ENCODE assay signal across 11 mouse cellular contexts in the genomic region with DNA sequence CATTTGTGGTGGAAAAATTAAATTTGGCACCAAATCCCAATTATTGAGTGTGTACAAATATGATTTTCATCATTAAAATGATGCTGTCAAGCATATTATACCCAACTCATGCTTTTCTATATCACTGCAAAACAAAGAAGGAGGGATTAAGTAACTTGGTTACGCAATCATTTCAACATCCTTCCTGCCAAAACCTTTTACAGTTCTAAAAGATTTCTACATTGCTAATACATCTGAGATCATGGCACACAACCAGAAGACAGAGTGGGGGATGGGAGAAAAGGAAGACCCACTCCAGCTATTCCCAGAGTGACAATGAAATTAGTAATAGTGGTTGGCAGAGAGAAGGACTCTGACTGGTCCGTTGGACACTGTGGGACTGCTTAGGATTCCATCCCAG.
"Had no signal": no experiment of that assay in that cellular context is flagged by ENCODE, and none has a peak within 500 bp of the region (broad histone marks: within the 10 kb centered on the region; RNA-seq: fewer than 3 reads in every experiment).

No protein-coding gene starts in this region.

- DNase-seq: kidney, adult 8-10 months; kidney, postnatal 25 days; right cerebral cortex, postnatal 14 days; thymus, adult 2 months; thymus, postnatal 25 days had no signal

- ATAC-seq: intestine, postnatal 0 days; midbrain, embryonic 13.5 days had no signal

- H3K4me2 ChIP-seq: limb, embryonic 15.5 days; midbrain, embryonic 13.5 days; neural tube, embryonic 12.5 days; stomach, embryonic 15.5 days had no signal

- H3K4me3 ChIP-seq: limb, embryonic 15.5 days; midbrain, embryonic 13.5 days; neural tube, embryonic 12.5 days; stomach, embryonic 15.5 days had no signal

- H3K9me3 ChIP-seq: limb, embryonic 15.5 days; midbrain, embryonic 13.5 days; neural tube, embryonic 12.5 days; stomach, embryonic 15.5 days had no signal

- H3K4me1 ChIP-seq: midbrain, embryonic 13.5 days; stomach, embryonic 15.5 days had no signal

- H3K36me3 ChIP-seq: limb, embryonic 15.5 days; midbrain, embryonic 13.5 days; neural tube, embryonic 12.5 days; stomach, embryonic 15.5 days had no signal

- H3K9ac ChIP-seq: limb, embryonic 15.5 days; liver, embryonic 14.5 days; midbrain, embryonic 13.5 days; neural tube, embryonic 12.5 days; stomach, embryonic 15.5 days had no signal

- H3K27ac ChIP-seq: limb, embryonic 15.5 days; liver, embryonic 14.5 days; midbrain, embryonic 13.5 days; neural tube, embryonic 12.5 days; stomach, embryonic 15.5 days had no signal

- H3K27me3 ChIP-seq: limb, embryonic 15.5 days; midbrain, embryonic 13.5 days; neural tube, embryonic 12.5 days; stomach, embryonic 15.5 days had no signal
